Mouse (Mus musculus): ENCODE measurements around the gene Sh3pxd2a.

Gene Sh3pxd2a

DNA sequence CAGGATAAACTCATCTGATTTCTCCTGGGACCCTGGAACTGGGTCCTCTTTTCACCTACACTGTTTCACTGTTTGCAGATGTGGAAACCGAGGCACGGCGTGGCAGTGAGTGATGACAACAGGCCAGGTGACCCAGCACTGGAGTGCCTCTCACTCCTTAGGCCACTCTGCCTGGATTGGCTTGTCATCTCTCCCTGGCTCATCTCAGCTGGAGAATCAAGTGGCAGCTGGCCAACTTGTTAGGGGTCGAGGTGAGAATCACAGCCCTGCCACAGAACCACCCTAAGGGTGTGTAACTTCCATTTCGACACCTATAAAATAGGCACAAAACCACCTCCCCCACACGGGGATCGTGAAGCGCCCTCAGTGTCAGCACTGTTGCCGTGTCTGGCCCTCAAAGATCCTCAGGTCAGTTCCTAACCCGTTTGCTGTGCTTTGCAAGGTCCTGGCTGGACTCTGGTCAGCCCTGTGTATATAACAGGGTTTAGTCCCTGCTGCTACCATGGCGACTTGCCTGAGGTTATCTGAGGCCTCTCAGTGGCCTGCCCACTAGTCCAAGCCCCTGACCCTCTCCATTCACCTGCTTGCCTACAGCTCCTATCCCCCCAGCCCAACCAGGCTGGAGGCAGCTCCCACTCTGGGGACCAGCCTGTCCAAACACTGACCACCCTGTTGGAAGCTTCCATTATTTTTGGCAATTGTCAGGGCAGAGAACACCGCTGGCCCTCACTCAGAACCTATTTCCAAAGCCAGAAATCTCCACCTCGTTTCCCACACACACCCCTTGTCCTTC is 6.3 kb downstream of the Sh3pxd2a start:
- DNase-seq (ENCODE audit: low spot score in 2 of 2): no peak

DNA sequence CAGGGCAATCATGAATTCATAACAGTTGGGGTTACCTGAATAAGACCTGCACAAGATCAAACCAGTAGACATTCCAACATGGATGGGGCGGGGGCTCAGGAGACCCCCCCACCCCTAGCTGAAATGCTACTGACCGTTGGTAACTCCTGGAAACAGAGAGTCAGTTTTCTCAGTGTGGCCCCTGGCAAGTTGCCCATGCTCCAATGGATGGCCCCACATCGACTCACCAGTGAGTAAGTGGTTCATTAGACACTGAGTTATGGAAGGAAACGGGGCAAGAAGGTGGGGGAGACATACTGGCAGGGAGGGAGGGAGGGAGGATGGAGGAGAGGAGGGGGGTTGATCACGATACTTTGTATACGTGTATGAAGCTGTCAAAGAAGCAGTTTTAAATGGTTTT is 8.2 kb downstream of the Sh3pxd2a start:
- DNase-seq (ENCODE audit: low spot score in 2 of 2): no peak

DNA sequence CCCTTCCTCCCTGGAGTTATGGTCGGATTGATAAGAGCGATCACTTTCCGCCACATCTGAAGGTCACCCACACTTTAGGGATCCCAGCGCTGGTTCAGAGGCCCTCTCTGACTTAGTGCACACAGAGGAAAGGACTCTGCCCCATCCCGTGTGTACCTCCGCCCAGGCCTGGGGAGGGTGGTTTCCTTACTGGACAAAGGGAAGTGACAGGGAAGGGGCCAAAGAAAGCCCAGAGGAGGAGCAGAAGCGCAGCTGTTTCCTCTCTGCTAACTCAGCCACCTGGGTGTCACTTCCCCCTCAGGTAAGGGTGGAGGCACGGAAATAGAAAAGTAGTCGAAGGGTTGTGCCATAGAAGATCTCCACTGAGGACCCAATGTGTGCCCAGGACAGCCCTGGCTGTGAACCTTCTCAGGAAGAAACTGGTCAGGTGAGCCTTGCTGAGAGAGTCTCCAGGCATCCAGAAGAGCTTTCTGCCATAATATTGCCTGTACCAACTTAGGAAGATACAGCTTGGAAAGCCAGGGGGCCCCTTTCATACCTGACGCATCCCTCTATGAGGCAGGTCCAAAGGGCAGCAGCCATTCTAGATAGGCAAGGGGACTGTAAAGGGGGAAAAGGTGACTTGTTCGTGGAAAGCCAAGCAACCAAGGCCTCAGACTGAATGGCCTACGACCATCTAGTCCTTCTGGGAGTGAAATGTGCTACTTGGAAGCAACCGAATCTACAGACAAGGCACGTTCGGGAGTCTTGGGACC is 9.0 kb downstream of the Sh3pxd2a start:
- no peak for DNase-seq (ENCODE audit: low spot score in 2 of 2)

DNA sequence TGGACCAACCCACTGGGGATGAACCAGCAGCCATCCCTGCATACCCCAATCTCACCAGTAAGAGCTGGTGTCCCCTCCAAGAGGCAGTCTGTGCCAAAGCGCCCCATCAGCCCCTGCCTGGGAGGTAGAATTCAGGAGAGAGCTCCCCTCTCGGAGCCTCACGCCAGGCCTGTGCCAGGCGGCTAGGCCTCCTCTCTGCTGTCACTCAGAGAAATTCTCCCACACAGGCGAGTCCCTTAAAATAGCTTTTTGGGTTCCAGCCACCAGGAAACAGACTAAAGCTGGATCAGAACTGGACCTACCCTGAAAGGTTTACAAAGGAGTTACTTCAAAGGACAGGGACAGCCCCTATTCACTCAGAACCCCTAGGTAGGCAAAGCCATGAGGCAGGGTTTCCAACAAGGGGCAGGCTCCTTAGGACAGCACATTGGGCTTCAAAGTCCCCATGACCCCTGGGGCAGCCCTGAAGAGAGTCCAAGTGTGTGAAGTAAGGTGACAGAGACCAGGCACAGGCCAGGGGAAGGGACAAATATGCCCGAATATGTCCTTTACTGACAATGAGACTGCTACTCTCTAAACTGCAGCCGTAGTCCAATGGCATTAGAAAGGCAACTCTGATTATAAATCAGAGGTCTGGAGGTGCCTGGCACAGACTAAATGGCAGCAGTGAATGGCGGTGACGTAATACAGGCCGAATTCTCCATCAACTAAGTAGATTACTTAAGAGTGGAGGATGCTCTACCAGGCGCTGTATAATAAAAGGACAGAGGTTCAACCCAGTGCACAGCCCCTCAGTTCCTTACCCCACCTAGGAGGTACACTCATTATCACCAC is 9.8 kb downstream of the Sh3pxd2a start:
- no peak for DNase-seq (ENCODE audit: low spot score in 2 of 2)

DNA sequence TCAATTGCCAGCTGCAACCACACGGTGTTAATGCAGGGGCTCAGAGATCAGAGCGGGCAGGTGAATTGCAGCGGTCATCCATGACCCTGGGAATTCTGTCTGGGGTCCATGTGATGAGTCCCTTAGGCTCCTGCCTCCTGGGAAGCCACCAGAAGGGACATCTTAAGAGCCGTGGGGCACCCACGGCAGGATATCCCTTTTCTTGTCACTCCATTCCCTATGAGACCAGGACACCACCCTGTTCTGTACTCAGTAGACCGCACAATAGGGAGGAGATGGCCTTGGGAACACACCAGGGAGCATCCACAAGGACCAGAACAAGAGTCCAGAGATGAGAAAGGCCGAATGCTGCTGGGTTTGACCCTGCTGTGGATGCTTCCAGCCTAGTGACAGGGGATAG is 10.8 kb downstream of the Sh3pxd2a start:
- no peak for DNase-seq (ENCODE audit: low spot score in 2 of 2)

DNA sequence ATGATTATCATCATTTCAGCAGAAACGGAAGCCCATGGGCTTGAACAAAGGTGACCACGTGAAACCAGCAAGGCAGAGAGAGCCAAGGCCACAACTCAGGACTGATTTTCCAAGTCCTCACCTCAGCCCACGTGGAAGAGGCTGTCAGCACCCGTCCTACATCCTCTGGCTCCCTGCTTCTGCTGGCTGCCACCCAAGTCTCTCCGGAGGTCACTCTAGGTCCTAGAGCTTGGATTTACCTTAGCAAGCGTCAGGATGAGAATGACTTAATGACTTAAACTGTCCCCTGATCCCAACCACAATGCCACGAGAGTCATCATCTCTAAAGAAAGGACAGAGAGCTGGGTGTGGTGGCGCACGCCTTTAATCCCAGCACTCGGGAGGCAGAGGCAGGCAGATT is 11.5 kb downstream of the Sh3pxd2a start:
- DNase-seq (ENCODE audit: low spot score in 2 of 2): no peak

DNA sequence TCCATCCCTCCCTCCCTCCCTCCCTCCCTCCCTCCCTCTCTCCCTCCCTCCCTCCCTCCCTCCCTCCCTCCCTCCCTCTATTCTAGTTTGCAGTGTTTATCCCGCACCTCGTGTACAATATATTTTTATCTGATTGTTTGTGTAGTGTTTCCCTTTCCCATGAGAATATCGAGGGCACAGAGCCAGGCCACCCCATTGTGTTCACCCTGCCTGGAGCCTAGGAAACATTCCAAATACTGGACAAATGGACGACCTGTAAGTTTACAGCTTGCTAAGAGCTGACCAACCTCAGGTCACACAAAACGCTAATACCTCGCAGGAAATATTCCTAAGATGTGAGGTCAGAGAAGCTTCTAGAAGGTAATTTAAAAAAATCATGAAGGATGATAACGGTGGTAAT is 12.0 kb downstream of the Sh3pxd2a start:
- no peak for DNase-seq (ENCODE audit: low spot score in 2 of 2)

DNA sequence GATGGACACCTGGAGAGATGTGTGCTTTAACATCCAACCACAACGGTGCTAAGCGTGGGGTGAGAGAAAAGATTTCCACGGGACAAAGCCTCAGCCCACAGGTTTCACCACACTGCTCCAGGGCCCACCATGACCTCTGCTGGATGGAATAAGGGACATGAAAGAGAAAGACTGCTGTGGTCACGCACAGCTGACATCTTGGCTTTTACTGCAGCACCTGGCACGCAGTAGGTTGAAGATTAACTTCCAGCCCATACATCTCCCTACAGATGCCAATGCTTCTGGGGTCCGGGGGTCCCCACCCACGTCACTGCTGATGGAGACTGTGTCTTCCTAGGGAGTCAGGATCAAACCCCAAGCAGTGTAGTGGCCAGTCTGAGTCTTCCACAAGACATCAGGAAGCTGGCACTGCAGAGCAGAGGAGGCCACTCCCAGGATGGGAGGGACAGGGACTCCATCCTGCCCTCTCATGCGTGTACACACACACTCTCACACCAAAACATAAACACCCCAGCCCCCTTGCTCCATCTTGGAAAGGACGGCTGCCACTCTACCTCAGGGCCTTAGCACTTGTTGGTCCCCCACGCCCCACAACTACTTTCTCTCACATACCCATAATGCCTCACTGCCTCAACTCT is 12.6 kb downstream of the Sh3pxd2a start:
- DNase-seq (ENCODE audit: low spot score in 2 of 2): no peak

DNA sequence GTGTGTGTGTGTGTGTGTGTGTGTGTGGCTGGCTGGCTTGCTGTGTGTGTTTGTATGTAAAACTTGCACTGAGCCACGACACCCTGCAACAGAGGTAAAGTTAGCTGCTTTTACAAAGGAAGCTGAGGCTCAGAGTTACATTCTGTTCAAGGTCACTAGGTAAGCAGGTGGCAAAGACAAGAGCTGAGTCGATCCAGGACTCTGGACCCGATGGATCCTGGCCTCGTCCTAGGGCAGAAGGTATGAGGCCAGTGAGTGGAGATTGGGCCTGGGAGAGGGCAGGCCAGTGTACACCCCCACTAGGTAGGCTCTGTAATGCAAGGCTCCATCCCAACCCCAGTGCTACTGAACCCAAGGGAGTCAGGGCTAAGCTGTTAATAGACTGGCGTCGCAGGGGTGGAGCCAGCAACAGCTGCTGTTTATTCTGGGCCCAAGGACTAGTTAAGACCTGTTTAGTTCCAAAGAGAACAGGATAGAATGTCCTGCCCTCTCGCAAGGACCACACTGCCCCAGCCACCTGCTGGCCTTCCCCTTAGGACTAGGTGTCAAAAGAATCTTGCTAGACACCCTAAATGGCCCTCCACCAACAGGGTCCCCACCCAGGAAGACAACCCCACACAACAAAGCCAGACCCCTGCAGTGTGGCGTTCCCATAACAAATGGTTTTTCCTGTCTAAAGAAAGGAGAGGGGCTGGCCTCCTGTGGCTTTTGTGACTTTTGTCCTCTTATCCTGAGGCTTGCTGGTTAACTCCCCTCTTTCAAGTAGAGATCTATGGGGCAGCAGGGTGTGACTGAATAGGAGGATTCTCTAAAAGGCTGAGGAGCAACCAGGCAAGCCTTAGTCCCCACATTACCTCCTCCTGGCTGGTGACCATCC is 13.7 kb downstream of the Sh3pxd2a start:
- no peak for DNase-seq (ENCODE audit: low spot score in 2 of 2)

DNA sequence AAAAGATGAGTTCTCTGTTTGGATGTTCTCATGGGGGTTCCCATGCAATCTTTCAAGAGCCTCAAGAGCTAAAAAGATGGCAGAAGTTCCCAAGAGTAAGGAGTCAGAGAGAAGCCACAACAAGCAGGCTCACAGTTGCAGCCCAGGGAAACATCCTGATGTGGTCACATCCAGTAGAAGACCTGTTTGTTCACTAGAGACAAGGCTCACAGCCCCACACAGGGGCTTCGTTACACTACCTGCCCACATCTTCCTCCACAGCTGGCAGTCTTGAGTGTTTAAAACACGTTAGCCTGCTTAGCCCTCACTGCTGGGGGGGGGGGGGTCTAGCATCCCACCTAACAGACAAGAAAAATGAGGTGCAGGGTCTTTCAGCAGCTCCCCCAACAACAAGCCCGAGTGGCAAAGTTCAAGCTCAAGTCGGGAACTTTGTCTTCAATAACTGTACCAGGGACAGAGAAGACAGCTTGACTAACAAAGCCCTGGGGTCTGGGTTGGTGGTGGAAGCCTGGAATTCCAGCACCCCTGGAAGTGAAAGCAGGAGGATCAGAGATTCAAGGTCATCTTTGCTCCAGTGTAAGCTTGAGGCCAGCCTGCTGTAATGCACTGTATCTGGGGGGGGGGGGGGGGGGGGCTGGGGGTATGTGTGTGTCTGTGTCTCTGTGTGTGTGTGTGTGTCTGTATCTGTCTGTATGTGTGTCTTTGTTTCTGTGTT is 14.5 kb downstream of the Sh3pxd2a start:
- DNase-seq (ENCODE audit: low spot score in 2 of 2): no peak

DNA sequence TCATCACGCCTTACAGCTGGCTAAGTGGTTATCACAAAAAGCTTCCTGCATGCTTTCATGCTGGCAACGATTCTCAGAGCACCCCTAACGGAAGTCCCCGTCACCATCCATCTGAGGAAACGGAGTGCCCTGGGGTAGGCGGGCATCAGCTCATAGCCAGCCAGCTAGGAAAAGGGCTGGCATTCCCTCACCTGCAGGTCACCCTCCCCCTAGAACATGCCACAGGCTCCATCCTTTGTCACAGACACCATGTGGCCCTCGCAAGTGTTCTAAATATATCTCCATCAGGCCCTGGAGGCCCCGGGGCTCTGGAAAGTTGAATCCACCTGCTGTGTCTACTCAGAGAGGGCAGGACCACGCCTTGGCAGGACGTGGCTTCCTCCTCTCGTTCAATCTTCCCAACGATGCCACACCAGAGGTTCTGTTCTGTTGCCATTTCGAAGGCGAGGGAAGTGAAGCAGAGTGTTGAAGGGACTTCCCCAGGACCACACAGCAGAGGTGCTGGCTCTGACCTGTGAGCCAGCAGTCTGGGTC is 15.5 kb downstream of the Sh3pxd2a start:
- DNase-seq (ENCODE audit: low spot score in 2 of 2): no peak

DNA sequence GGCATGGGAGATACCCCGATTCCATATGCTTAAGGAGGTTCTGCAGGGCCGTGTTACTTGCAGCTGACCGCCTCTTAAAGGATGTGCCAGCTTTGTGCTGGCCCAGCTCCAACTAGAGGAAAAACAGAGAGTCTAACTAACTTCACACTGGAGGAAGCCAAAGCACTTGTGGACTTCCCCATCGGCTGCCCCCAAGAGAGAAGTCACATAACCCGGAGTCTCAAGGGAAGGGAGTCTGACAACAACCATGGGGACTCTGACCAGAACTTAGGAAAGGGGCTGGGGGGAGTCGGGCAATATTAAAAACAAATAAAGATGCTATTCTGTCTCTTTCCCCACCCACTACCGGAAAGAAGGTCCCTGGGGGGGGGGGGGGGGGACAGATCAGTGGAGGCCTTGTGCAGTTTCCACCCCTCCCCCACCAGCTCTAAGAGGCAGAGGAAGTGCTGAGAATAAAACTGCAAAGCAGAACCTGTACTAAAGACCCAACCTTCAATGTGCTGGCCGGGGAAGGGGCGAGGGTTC is 17.3 kb downstream of the Sh3pxd2a start:
- no peak for DNase-seq (ENCODE audit: low spot score in 2 of 2)

DNA sequence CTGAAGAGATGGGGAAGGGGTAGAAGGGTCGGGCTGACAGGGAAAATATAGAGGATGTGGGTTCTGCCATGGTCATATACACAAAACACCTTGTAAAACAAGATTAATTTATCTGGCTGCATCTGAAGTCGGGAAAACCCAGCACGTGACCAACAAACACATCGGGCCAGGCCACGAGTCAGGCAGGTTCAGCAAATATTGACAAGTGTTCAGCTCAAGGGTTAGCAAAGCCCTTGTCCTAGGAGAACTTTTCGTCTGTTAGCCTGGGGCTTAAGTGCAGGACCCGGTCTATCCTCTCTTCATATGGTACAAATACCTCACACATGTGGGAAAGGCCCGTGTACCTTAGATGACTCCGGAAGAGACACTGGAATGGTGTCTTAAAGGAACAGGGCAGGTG is 18.1 kb downstream of the Sh3pxd2a start:
- DNase-seq (ENCODE audit: low spot score in 2 of 2): no peak

DNA sequence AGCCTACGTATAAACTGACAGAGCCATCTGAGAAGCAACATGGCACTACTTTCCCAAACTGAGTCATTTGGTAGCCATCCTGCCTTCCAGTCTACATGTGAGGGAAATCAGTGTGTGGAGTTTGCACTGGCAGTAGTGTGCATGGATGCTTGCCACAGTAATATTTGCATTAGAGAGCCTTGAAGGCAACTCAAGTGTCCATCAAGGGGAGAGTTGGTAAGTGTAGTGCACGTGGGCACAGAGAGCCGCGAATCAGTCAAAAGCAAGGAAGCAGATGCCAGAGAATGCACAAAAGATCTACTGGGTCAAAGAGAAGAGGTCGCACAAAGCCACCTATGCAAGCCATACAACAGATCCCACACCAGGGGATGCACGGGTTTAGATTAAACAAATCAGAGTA is 18.5 kb downstream of the Sh3pxd2a start:
- no peak for DNase-seq (ENCODE audit: low spot score in 2 of 2)

DNA sequence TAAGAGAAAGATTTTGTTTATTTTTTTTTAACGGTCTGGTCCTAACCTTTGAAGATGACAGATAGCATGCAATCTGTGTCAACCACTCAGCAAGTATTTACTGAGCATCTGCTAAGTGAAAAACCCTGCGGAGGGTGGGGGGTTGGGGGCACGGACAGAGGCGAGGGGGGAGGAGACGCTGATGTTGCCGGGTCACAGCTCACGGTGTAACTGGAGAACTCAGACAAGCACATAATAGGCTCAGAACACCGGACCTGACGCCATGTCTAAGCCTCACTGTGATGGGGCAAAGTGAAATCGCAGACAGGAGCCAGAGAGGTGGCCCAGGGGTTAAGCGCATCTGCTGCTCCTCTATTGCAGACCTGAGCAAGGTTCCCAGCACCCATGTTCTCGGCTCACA is 19.7 kb downstream of the Sh3pxd2a start:
- no peak for DNase-seq (ENCODE audit: low spot score in 2 of 2)

DNA sequence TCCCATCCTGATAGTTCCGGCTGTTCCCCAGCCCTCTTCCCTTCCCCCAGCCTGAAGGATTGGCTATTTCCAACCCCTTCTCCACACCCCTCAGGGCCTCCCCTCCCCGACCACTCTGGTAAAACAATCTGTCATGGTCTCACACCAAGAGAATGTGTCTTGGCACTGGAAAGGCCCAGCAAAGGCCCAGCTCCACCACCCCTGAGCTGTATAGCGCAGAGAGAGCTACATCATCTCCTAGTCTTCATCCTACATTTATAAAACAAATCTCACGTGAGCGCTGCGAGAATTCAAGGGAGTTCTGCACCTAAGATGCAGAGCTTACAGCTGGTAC is 21.9 kb downstream of the Sh3pxd2a start:
- no peak for DNase-seq (ENCODE audit: low spot score in 2 of 2)

DNA sequence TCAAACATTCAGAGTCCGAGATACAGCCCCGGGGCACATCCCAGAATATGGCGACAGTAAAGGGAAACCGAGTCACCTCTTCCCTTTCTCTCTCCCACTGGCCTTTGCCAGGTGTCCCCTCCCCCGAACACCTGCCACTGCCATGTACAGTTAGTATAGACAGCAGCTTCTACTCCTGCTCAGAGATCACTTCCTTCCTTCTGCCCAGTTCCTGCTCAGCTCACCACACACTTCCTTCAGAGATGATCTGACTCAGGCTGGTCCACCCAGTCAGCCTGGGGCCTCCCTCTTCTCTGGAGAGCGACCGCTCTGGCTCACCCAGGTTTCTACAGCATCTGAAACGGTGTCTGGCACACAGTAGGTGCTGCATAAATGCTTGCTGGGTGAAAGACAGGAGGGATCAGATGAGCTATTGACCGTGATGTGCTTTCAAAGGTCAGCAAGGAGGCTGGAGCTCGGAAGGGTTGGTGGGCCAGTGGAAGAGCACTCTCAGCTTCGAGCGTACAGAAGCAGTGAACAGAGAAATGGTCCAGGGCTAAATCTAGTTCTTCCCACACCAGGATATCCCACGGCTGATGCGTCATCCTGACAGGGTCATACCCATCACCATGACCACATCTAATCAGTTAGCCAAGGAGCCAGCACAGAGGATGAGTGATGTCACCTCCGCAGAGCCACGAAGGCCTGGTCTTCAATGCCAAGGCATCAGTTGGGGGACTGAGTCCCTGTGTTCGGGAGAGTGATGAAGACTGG is 22.5 kb downstream of the Sh3pxd2a start:
- no peak for DNase-seq (ENCODE audit: low spot score in 2 of 2)

DNA sequence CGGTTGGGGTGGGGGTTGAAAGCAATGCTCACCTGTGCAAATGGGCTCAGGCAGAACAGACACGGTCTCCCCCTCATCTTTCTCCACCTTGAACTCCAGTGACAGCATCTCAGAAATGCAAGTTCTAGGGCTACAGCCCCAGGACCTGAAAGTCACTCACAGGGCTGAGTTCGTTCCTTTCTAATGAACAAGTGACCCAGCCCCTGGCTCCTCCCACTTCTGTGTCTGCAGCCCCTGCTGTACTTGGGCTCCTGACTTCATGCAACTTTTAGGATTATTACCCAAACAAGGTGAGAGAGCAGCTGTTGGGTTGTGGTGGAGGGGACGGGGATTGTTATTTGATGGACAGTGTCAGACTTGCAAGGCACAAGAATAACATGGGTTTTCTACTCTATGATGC is 23.2 kb downstream of the Sh3pxd2a start:
- DNase-seq (ENCODE audit: low spot score in 2 of 2): no peak

DNA sequence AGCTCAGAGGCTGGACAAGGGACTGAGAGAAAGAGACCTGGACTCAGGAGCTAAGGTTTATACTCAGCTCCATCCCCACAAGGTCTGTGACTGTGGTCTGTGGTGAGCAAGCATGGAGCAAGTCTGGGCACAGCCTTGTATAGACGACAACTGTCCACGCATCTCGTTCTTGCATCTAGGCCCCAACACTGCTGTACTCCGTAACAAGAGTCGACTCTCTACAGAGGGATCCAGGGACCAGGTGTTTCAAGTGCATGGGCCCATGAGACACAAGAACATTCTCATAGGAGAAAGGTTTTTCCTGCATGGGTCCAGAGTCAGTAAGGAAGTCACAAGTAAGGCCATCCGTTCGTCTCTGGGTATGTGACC is 23.8 kb downstream of the Sh3pxd2a start:
- no peak for DNase-seq (ENCODE audit: low spot score in 2 of 2)
